Mouse (Mus musculus) liver, adult (tissue): ENCODE data around the gene Acbd6.

Experiments used
- GATA4 ChIP-seq: IDR thresholded peaks from 2 replicates; pipeline ENCODE4 v1.6.1; 2014; ENCODE audit warnings: mild to moderate bottlenecking, low read length; ENCODE audit not compliant: insufficient replicate concordance

Gene Acbd6

DNA sequence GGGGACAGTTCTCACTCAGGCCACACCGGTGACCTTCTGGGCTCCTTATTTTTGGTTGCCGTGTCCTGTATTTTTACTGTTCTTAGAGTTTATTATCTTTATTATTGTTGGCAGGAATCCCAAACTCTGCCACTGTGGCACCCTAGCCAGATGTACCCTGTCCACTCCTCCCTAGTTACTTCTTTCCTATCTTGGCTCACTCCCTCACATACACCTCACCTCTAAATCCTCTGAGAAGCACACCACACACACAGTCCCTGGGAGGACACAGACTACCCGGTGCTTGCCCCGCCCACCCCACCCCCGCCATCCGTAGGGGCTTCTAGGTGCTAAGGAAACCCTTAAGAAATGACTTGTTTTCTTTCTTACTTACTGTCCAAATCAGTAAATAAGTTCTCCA lies 117.7 kb downstream of the Acbd6 start:
- no peak for TF ChIP-seq GATA4

DNA sequence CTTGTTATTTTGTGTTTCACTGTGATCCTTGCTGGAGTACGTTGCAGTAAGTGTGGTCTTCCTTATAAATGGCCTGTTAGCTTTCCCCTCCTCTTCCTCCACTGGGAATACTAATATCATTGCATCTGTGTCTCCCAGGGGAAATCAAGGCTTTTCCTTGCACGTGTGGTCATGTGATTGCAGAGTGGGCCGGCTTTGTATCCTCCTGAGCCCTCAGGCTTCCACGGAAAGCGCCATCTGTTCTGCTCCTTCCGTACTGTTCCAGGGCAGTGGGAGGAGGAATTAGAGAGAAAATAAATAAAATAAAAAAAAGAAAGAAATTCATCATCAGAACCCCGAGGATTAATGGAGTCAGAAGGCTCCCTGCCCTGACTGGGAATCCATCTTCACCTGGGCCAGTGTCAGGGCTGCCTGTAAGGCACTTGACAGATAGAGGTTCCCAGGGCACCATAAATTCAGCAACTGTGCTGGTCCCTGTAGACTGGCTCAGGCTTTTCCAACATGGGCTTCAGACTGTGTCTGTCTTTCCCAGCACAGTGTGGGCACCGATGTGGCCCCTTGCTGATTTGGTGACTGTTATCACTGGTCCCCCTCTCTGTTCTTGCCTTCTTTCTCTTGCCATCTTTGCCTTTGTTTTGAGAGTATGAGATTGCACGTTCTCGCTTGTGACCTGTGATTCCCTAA lies 123.3 kb downstream of the Acbd6 start:
- TF ChIP-seq GATA4, result no peak

DNA sequence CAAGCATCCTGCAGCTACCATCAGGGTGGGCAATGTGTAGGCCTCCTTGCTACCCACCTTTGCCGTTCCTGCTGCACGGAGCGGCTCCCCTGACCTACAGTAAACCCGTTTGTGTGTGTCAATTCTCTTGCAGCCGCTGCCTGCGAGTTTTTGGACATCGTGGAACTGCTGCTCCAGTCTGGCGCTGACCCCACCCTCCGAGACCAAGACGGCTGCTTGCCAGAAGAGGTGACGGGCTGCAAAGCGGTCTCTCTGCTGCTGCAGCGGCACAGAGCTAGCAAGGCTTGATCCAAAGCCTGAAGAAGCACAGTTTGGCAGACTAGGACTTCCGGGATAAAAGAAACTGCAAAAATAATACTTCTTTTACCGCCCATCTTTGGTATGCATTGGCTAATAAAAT lies 128.9 kb downstream of the Acbd6 start:
- TF ChIP-seq GATA4, result no peak

DNA sequence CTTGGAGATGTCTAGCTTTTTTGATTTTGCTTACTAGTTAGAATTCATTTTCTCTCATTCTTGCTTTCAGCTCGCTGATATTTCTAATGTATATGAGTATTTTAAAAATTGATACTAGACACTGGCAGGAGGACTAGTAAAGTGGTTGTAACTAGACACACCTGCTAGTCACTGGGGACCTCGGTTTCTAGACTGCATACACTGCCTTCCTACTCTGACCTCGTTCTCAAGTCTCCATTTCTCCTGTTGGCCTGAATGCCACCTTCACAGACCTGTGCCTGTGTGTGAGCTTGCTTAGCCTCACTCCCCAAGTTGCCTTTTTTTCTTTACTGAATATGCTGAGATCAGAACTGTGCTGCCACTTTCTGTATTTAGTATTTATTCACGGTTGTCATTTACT lies 131.2 kb downstream of the Acbd6 start:
- TF ChIP-seq GATA4, result no peak

DNA sequence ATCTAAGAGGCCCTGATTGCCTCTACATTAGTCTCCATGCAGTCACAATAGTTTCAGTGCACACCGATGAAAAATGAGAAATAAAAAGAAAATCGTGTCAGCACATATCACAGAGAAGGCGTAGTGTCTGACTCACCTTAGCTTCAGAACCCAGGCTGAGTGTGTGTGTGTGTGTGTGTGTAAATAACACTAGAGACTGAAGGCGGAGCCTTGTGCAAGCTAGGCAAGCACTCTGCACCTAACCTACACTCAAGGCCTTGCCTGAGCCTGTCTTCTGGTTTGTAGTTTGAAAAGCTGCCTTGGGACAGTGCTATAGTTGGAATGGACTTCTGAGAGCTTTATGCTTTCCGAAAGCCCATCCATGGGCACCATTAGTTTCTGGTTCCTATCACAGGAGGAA lies 131.6 kb downstream of the Acbd6 start:
- no peak for TF ChIP-seq GATA4

DNA sequence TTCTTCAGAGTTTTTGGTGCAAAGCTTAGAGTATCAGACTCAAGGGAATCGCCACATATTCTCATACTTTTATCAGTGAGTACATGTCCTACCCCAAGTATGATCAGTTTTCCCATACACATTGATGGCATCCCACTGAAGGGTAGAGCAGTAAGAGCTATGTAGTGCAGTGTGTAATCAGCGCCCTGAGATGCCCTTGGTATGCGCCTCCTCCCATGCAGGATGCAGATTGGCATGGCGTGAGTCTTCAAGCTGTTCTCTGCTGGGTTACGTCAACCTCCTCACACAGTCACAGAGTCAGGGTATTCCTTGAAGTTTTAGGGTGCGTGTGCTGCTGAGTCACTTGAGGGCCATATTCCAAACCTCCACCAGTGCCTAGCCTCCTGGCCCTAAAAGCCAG lies 134.3 kb downstream of the Acbd6 start:
- no peak for TF ChIP-seq GATA4

DNA sequence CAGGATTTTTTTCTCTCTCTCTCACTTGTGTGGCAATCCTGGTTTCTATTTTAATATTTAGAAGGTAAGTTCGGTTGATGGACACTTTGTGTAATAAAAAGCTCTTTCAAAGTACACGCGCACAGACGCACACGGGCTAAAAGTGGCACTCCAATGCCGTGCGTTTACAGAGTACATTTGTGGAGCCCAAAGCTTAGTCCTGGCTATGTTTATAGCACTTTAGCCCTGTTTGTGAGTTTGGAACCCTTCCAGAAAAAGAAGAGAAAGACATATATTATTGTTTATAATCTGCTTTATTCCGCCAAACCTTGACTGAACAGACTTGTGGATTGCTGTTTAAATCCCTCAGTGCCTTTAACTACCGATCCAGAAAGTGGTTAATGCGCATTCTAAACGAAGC lies 135.1 kb downstream of the Acbd6 start:
- TF ChIP-seq GATA4, result no peak

DNA sequence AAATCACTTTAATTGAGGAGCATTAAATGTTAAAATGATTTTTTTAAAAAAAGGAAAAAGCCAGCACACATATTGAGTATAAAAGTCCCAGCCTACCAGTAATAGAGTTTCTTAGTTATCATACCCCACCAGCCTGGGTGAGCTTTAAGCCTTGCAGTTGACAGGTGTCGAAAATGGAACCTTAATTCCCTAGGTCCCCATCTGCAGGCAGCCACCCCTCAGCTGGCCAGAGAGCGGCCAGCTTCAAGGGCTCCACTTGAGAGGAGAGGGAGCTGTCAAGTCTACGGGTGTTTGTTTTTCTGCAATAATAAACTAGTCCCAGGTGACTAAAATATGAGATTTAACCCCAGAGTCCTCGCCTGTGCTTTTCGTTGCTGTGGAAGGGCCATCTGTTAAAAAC lies 135.5 kb downstream of the Acbd6 start:
- no peak for TF ChIP-seq GATA4

DNA sequence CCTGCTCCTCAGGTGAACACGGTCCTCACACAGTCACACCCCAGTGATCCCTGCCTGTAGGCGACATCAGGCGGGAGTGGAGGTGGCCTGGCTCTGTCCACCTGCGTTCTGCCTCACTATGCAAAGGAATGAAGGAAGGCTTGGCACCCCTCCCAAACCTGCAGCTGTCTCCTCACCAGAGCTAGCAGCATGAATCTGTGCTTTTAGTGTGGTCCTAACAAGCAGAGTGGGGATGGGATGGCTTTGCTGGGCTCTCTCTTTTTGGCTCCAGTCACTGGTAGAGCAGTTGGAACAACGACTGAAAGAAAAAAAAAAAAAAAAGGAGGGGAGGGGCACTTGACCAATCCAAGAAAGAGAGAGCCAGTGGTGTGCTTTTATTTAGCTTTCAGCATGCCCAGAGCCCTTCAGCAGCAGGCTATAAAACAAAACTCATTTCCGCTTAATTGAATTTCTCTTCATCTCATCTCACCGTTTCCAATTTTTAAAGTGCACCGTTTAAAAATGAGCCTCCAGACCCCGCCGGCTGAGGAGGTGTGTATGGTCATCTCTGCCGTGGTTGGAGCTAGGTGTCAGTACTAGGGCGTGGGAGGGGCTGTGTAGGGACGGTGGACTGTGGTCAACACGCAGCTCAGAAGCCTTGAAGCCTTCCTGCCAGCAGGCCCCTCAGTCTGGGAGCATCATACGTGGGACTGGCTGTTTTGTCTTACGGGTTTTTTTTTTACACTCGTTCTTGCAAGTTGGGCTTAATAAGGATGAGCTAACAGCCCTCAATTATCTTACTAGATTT lies 140.6 kb downstream of the Acbd6 start:
- TF ChIP-seq GATA4, result no peak

DNA sequence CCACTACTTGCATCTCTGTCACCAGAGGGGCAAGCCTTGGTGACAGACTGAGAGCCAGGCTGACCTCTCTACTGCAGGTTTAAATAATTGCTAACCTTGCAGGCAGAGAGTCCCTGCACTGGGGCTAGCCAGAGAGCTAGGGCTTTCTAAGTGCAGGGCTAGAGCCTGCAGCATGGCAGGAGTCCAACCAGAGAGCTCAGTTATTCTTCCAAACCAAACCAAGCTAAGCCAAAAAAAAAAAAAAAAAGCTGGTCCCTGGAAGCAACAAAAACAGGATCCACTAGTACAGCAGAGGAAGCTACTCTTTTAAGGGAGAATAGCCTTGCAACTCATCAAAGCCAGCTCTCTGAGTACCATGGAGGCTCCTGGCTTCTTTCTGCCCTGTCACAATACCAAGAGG lies 143.0 kb downstream of the Acbd6 start:
- TF ChIP-seq GATA4, result no peak

DNA sequence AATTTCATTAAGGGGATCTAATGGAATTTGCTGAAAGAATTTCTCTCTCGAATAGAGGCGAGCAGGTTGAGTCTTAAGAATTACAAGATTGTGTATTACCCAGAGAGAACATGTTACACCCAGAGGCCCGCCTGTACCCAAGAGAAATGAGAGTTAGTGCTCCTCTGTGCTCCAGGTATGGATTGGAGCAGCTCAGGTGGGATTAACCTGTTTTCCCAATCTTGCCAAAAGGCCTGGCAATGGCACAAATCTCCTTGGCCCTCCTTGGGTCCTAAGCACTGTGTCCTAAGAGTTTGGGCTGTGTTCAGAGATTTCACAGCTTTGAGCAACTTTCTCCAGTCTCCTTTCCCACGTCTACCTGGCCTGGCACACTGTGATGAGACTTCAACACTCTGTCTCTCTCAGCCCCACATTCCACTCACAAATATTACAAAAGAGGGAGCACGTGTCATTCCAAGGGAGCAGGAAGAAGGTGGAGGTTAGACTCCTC lies 145.3 kb downstream of the Acbd6 start:
- no peak for TF ChIP-seq GATA4

DNA sequence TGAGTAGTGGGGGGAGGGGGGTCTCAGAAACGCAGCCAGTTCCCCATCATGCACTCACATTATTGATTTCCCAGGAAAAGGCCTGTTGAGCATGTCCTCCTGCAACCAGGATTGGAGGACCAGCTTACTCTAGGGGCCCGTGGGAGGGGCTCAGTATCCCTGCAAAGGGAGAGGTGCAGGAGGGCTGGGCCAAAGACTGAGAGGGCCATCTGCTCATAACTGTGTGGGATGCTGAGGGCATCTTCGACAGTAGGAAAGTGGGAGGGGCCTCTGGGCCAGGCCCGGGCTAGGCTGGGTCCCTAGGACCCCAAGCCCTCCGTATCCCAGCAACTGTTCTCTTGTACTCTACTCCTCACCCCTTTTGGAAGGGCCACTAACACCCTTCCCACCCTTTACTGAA lies 146.3 kb downstream of the Acbd6 start:
- TF ChIP-seq GATA4, result no peak

DNA sequence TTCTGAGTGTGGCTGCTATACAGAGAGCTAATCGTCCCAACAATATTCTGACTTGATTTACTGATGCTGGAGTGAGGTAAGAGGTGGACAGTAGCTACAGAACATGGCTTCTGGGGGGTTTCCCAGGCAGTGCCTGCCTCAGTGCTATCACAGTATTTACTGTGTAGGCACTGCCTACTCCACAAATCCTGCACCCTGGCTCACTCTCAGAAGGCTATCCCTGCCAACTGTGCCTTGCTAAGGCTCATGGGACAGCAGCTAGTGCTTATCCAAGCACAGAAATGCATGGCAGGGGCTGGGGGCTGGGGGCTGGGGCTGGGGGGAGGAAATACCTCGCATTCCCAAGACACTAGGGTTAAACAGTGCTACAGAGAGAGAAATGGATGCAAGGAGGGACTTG lies 155.4 kb downstream of the Acbd6 start:
- no peak for TF ChIP-seq GATA4

DNA sequence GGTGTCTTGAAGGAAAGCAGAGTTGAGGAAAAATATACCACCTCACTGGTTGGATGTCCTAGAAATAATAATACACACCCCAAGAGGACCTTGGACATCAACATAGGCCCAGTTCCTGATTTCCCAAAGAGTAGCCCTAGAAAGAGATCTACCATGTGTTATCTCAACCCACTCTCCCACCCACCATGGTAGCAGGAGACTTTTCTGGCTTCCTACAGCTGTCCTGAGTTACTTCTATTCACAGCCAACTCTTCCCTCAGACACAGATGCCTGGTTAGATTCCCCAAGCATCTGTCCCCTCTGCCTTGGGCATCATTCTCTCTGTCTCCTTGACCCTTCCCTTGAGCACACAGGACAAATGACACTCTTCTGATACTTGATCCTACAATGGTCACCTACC lies 157.4 kb downstream of the Acbd6 start:
- TF ChIP-seq GATA4, result no peak

DNA sequence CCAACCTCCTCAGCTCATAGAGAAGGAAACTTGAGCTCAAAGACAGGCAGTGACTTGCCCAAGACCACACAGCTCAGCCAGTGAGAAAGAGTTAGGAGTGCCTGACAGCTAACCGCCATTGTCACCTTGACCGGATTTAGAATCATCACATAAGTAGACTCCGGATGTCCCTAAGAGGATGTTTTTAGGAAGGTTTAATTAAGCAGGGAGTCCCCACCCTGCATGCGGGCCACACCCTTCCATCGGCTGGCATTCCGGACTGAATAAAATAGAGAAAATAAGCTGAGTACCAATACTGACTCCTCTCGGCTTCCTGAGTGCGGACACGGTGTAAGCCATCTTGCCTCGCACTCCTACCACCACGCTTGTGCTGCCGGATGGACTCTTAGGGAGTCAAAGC lies 159.4 kb downstream of the Acbd6 start:
- no peak for TF ChIP-seq GATA4

DNA sequence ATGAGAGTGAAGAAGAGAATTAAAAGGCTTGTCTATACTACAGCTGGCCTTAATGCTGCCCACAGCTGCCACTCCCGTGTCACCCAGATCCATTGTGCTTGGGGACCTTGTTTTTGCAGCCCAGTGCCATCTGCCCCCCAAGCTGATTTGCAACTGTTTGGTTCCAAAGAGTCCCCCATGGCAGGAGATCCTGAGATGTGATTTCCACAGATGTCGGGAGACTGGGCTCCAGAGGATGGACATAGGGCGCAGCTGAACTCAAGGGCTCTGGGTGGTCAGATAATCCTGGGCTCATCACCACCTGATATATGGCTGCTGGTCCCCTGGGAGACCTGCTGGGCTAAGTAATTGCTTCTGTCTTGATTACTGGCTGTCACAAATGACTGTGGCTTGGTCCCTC lies 160.9 kb downstream of the Acbd6 start:
- TF ChIP-seq GATA4, result no peak

DNA sequence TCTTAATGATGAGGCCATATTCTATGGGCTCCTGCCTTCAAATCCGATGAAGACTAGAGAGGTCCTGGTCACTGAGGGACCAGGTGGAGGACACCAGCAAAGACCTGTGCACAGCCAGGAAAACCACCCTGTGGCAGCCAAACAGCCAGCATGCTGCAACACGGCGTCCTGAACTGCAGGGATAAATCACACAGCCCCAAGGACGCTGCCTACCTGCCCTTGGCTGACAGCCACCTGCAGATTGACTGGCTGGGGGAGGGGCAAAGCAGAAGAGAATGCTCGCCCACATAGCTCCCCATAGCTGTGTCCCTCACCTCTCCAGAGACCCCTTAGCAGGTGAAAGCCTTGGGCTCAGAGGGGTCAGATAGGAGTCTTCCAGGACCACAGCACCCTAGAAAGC lies 162.1 kb downstream of the Acbd6 start:
- no peak for TF ChIP-seq GATA4
